ENCODE assay signal across 9 mouse cellular contexts in genomic region chr11:97802194-97802470, GRCm38 (mm10). TPM values are rescaled to one million over a fixed set of nuclear protein-coding genes. Genes with fewer than 3 reads are reported as not detected.
DNase-seq lines count a peak whose midpoint lies in the region; ATAC-seq and TF ChIP-seq lines count a peak whose summit lies in the region.
"Had no signal": no experiment of that assay in that cellular context is flagged by ENCODE, and none has a peak within 500 bp of the region (broad histone marks: within the 10 kb centered on the region; RNA-seq: fewer than 3 reads in every experiment).

No protein-coding gene starts in this region.

- peak overlapping the region; percentile 92; the same call in 1 of the 2 replicates for H3K4me3 ChIP-seq in lung, embryonic 14.5 days (ENCODE audit: low read depth, low read length)
- no peak overlapping the region; the same call in 1 of the 2 replicates for H3K4me3 ChIP-seq in forebrain, embryonic 14.5 days (ENCODE audit: low read depth, low read length)
- peak overlapping the region; percentile 95 for H3K4me3 ChIP-seq in limb, embryonic 15.5 days
- H3K4me3 ChIP-seq in stomach, embryonic 14.5 days (ENCODE audit: low read depth, low read length), result peak overlapping the region; percentile 86; the same call in 1 of the 2 replicates

- ATAC-seq in lung, embryonic 14.5 days (ENCODE audit: insufficient read depth), result no peak
- no peak for ATAC-seq in forebrain, embryonic 14.5 days
- ATAC-seq in limb, embryonic 15.5 days (ENCODE audit: insufficient number of reproducible peaks, low FRiP score, low TSS enrichment, low read depth), result no peak
- ATAC-seq in stomach, embryonic 14.5 days (ENCODE audit: insufficient number of reproducible peaks, insufficient read depth, low FRiP score, low read depth), result no peak

- DNase-seq in lung, embryonic 14.5 days, result no peak
- no peak for DNase-seq in lung, postnatal 10 days
- DNase-seq in forebrain, embryonic 14.5 days (ENCODE audit: low spot score), result no peak
- no peak for DNase-seq in cerebellum, adult 9-11 months
- no peak for DNase-seq in gastrocnemius, postnatal 10 days
- DNase-seq: spleen, adult 18-20 months had no signal

- TF ChIP-seq CTCF in lung, embryonic 14.5 days (IDR thresholded peaks at IDR 0.05; ENCODE audit: low read depth), result no peak

- peak overlapping the region; percentile 78 for H3K4me2 ChIP-seq in lung, embryonic 14.5 days
- peak overlapping the region; percentile 88 for H3K4me2 ChIP-seq in forebrain, embryonic 14.5 days (ENCODE audit: low read length)
- H3K4me2 ChIP-seq in limb, embryonic 15.5 days, result peak overlapping the region; percentile 88
- H3K4me2 ChIP-seq in stomach, embryonic 14.5 days (replicated peaks; ENCODE audit: low read depth, low read length), result peak overlapping the region; percentile 89

- H3K27me3 ChIP-seq in lung, embryonic 14.5 days (ENCODE audit: insufficient read depth, low read length), result no peaks in the 10 kb centered on the region
- H3K27me3 ChIP-seq in forebrain, embryonic 14.5 days (replicated peaks; ENCODE audit: control insufficient read depth, insufficient read depth, low read length), result no peaks in the 10 kb centered on the region
- no peaks in the 10 kb centered on the region for H3K27me3 ChIP-seq in limb, embryonic 15.5 days
- H3K27me3 ChIP-seq in stomach, embryonic 14.5 days (ENCODE audit: control insufficient read depth, insufficient read depth, low read length), result no peaks in the 10 kb centered on the region

- peak overlapping the region; percentile 96 for H3K27ac ChIP-seq in lung, embryonic 14.5 days (ENCODE audit: low read depth)
- no peak overlapping the region for H3K27ac ChIP-seq in forebrain, embryonic 14.5 days (ENCODE audit: low read depth, low read length)
- peak overlapping the region; percentile 98 for H3K27ac ChIP-seq in limb, embryonic 15.5 days
- peak overlapping the region; percentile 97 for H3K27ac ChIP-seq in stomach, embryonic 14.5 days (ENCODE audit: low read length)

- peaks cover 48% of the 10 kb centered on the region for H3K4me1 ChIP-seq in lung, embryonic 14.5 days (ENCODE audit: insufficient read depth)
- H3K4me1 ChIP-seq in forebrain, embryonic 14.5 days (ENCODE audit: control insufficient read depth, insufficient read depth, low read length), result peaks cover 43% of the 10 kb centered on the region
- H3K4me1 ChIP-seq in limb, embryonic 15.5 days, result peaks cover 64% of the 10 kb centered on the region
- peaks cover 55% of the 10 kb centered on the region for H3K4me1 ChIP-seq in stomach, embryonic 14.5 days (ENCODE audit: control insufficient read depth, insufficient read depth, low read length)

- no peaks in the 10 kb centered on the region for H3K9me3 ChIP-seq in lung, embryonic 14.5 days (ENCODE audit: low read depth, low read length)
- no peaks in the 10 kb centered on the region for H3K9me3 ChIP-seq in forebrain, embryonic 14.5 days (replicated peaks; ENCODE audit: control insufficient read depth, low read length)
- H3K9me3 ChIP-seq in limb, embryonic 15.5 days, result no peaks in the 10 kb centered on the region
- H3K9me3 ChIP-seq in stomach, embryonic 14.5 days (ENCODE audit: control insufficient read depth, low read depth, low read length), result no peaks in the 10 kb centered on the region

- peaks cover 6% of the 10 kb centered on the region; the same call in 1 of the 2 replicates for H3K36me3 ChIP-seq in lung, embryonic 14.5 days (ENCODE audit: insufficient read depth)
- H3K36me3 ChIP-seq in forebrain, embryonic 14.5 days (ENCODE audit: control insufficient read depth, insufficient read depth, low read length), result peaks cover 4% of the 10 kb centered on the region
- peaks cover 9% of the 10 kb centered on the region; the same call in 1 of the 2 replicates for H3K36me3 ChIP-seq in limb, embryonic 15.5 days
- peaks cover 3% of the 10 kb centered on the region for H3K36me3 ChIP-seq in stomach, embryonic 14.5 days (ENCODE audit: control insufficient read depth, insufficient read depth, low read length)

- H3K9ac ChIP-seq in lung, embryonic 14.5 days, result peak overlapping the region; percentile 24; the same call in 1 of the 2 replicates
- H3K9ac ChIP-seq in forebrain, embryonic 14.5 days (ENCODE audit: low read length), result 0 out of 2 replicates have a peak overlapping the region, but pooled peaks have one; percentile 22
- no peak overlapping the region for H3K9ac ChIP-seq in limb, embryonic 15.5 days
- no peak overlapping the region for H3K9ac ChIP-seq in stomach, embryonic 14.5 days (replicated peaks; ENCODE audit: low read depth, low read length)

- WGBS in lung, embryonic 14.5 days, result 6% methylated on average over 1 of the region's 1 CpGs
- WGBS in forebrain, embryonic 14.5 days, result 69% methylated on average over 1 of the region's 1 CpGs
- 35% methylated on average over 1 of the region's 1 CpGs for WGBS in limb, embryonic 15.5 days
- WGBS in stomach, embryonic 14.5 days, result 12% methylated on average over 1 of the region's 1 CpGs

RNA-seq across cellular contexts. Expression of gene Lasp1, which starts 3.3 kb away (rescaled TPM):
- 110 and 123 TPM in 2 replicates for polyA plus RNA-seq in lung, embryonic 14.5 days (2014; fragmentation: Nextera tagmentation; extraction: Ambion mirVana)
- polyA plus RNA-seq in forebrain, embryonic 14.5 days (2014; fragmentation: Nextera tagmentation; extraction: Ambion mirVana), result 77.6 and 94.6 TPM in 2 replicates
- 128 and 131 TPM in 2 replicates for polyA plus RNA-seq in limb, embryonic 15.5 days (2015; fragmentation: Nextera tagmentation; extraction: Ambion mirVana)
- 73.2 and 82.0 TPM in 2 replicates for polyA plus RNA-seq in stomach, embryonic 14.5 days (2014; fragmentation: Nextera tagmentation; extraction: Ambion mirVana)
- 10 to 100 TPM; 46.3 to 68.4 TPM for total RNA-seq in gastrocnemius, postnatal 10 days (2021)

RNA-seq across cellular contexts. Expression of gene Rpl23, which starts 19.9 kb away (rescaled TPM):
- polyA plus RNA-seq in lung, embryonic 14.5 days (2014; fragmentation: Nextera tagmentation; extraction: Ambion mirVana), result 663 and 721 TPM in 2 replicates
- 348 and 451 TPM in 2 replicates for polyA plus RNA-seq in forebrain, embryonic 14.5 days (2014; fragmentation: Nextera tagmentation; extraction: Ambion mirVana)
- polyA plus RNA-seq in limb, embryonic 15.5 days (2015; fragmentation: Nextera tagmentation; extraction: Ambion mirVana), result 447 and 586 TPM in 2 replicates
- 774 and 780 TPM in 2 replicates for polyA plus RNA-seq in stomach, embryonic 14.5 days (2014; fragmentation: Nextera tagmentation; extraction: Ambion mirVana)
- total RNA-seq in gastrocnemius, postnatal 10 days (2021), result 100 to 1,000 TPM; 793 to 832 TPM

RNA-seq across cellular contexts. Expression of gene 1700001P01Rik, which starts 26.4 kb away (rescaled TPM):
- polyA plus RNA-seq in lung, embryonic 14.5 days (2014; fragmentation: Nextera tagmentation; extraction: Ambion mirVana), result 0.32 TPM in 1 of 2 replicates, not detected in the other
- 0.50 TPM in 1 of 2 replicates, not detected in the other for polyA plus RNA-seq in forebrain, embryonic 14.5 days (2014; fragmentation: Nextera tagmentation; extraction: Ambion mirVana)
- 0.35 TPM in 1 of 2 replicates, not detected in the other for polyA plus RNA-seq in limb, embryonic 15.5 days (2015; fragmentation: Nextera tagmentation; extraction: Ambion mirVana)
- polyA plus RNA-seq in stomach, embryonic 14.5 days (2014; fragmentation: Nextera tagmentation; extraction: Ambion mirVana), result 0.43 and 0.59 TPM in 2 replicates
- total RNA-seq in gastrocnemius, postnatal 10 days (2021), result not detected
- polyA plus RNA-seq: erythroblast, embryonic 14.5 days had no signal

RNA-seq across cellular contexts. Expression of gene Cwc25, which starts 35.8 kb away (rescaled TPM):
- 13.3 and 14.2 TPM in 2 replicates for polyA plus RNA-seq in lung, embryonic 14.5 days (2014; fragmentation: Nextera tagmentation; extraction: Ambion mirVana)
- 9.9 and 11.1 TPM in 2 replicates for polyA plus RNA-seq in forebrain, embryonic 14.5 days (2014; fragmentation: Nextera tagmentation; extraction: Ambion mirVana)
- 17.3 and 19.1 TPM in 2 replicates for polyA plus RNA-seq in limb, embryonic 15.5 days (2015; fragmentation: Nextera tagmentation; extraction: Ambion mirVana)
- 14.2 and 16.8 TPM in 2 replicates for polyA plus RNA-seq in stomach, embryonic 14.5 days (2014; fragmentation: Nextera tagmentation; extraction: Ambion mirVana)
- total RNA-seq in gastrocnemius, postnatal 10 days (2021), result 1 to 10 TPM; 8.4 to 9.7 TPM

RNA-seq across cellular contexts. Expression of gene B230217C12Rik, which starts 38.4 kb away (rescaled TPM):
- polyA plus RNA-seq in lung, embryonic 14.5 days (2014; fragmentation: Nextera tagmentation; extraction: Ambion mirVana), result 6.1 and 6.8 TPM in 2 replicates
- 20.3 and 21.5 TPM in 2 replicates for polyA plus RNA-seq in forebrain, embryonic 14.5 days (2014; fragmentation: Nextera tagmentation; extraction: Ambion mirVana)
- 4.5 and 5.3 TPM in 2 replicates for polyA plus RNA-seq in limb, embryonic 15.5 days (2015; fragmentation: Nextera tagmentation; extraction: Ambion mirVana)
- polyA plus RNA-seq in stomach, embryonic 14.5 days (2014; fragmentation: Nextera tagmentation; extraction: Ambion mirVana), result 6.4 and 8.3 TPM in 2 replicates
- 1 to 10 TPM in 1 of 2 experiments, under 1 TPM in 1; 0.95 to 1.1 TPM for total RNA-seq in gastrocnemius, postnatal 10 days (2021)
- polyA plus RNA-seq: erythroblast, embryonic 14.5 days had no signal

Comparison
In these comparisons a context has a peak if more than half of its experiments do, and no peak if none do; other contexts are left out.
1. H3K9ac ChIP-seq: peak in lung, embryonic 14.5 days (single experiment) and forebrain, embryonic 14.5 days (single experiment); none in limb, embryonic 15.5 days (single experiment) and stomach, embryonic 14.5 days (single experiment).
2. Peak in every context shown above with its lines, with median percentiles within 50 percentile points of each other: H3K4me2 ChIP-seq.